Mouse (Mus musculus) layer of hippocampus, adult 9-11 months (tissue): ENCODE measurements at regions not wholly inside any gene's neighbourhood (a gene's known extent, or its start where the extent isn't known, plus 50 kb on each side); places are given as distances from the start of the nearest gene placed in this dataset.

ENCODE experiments used
- DNase-seq: peaks from one replicate; pipeline ENCODE4 v3.0.0; 2022

DNA sequence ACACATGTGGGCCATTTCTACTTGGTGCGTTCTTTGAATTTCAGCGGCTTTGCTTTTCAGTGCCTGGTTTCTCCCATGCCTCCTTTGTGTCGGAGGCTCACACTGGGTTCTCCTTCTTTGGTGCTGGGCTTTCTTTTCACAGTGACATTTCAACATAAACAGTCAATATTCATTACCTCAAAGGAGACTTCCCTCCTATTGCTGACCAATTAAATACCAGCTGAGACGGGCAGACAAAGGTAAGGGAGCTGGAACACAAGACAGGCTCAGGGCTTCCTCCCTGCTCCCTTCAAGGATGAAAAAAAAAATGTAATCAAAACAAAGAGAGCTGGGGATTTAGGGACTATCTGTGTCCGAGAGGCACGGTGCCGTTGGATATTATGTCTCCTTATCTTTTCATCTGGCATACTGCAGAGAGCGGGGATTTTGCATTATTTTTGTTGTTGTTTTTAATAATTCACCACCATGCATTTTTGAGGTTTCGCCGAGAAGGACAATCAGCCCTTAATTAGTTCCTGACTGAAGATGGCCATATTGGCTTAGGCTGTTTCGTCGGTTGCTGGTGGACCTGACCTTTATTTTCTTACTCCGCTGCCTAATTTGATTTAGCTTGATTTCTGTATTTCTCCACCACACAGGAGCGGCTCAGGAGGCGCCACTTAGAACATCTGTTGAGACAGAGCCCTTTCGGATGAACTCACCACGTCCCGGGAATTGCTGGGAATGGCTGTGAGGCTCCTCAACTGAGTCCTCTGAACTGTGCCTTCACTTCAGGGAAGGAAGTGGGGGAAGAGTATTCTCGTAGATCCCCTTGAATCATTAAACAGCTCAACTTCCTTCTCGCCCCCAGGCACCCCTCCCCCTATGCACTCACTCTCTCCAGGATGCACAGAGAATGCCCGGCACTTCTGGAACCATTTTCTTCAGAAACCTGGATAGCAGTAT, 373.9 kb downstream of the Nr2f2 start:
- DNase-seq, result no peak

DNA sequence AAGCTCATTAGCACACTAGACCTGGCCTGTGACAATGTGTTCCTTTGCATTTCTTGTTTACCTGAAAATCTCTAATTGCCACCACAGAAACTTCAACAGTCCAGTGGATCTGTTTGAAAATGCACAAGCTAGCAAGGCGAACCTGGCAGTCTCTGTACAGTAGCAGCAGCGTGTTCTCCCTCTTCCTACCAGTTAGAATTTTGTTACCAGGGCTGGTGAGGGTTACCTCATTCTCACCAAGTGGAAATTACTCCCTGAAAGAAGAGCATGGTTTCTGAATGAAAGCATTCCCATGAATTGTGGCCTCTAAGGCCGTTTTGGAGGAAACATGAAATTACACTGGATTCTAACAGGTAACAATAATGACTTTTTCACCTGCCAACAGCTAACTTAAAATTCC, 374.6 kb downstream of the Nr2f2 start:
- DNase-seq, result no peak

DNA sequence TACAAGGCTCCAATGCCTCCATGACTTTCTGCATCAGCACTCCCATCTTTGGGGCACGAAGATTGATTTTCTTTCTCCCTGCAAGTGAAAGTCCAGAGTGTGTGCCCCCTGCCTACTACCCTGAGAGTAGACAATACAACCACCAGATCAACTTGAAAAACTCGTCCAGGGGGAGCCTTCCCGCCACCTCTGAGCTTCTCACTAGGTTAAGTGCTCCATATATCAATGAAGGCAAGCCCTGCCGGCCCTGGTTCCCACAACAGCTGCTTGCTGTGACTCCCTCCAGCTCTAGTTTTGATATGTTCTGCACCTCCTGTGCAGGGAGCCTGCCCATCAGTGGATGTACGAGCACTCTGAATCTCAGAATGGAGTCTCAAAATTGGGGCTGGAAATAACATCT, 377.8 kb downstream of the Nr2f2 start:
- no peak for DNase-seq

DNA sequence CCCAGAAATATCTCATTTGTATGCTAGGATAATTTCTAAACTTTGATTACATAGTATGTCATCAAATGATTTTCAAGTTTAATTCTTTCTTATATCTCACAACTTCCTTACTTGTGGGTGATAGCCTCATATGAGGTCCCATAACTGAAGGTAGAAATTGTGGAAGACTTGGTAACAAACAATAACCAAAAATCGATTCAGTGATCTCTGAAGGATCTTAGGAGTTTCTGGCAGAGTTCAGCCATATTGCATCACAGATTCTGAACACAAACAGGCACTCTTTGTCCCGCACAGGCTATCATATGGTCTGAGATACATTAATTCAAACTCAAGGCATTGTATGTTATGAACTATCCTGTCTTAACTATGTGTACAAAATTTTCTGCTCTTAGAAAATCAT, 385.2 kb downstream of the Nr2f2 start:
- DNase-seq, result no peak

DNA sequence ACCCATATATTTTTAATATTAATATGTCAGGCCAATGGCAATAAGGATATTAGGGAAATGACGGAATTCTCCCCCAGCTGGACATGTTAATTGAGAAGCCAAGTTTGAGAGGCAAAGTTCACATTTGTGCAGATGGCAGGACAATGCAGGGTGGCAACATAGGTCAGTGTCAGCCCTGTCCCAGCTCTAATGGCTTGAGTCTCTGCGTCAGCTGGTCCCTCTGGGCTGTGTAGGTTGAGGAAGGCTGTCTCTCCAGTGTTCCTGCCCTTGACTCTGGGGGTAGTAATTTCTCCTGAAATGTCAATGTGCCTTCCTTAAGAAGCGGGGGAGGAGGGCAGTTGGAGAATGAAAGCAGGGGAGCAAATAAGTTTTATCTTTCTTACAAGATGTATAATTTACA, 390.2 kb downstream of the Nr2f2 start:
- no peak for DNase-seq

DNA sequence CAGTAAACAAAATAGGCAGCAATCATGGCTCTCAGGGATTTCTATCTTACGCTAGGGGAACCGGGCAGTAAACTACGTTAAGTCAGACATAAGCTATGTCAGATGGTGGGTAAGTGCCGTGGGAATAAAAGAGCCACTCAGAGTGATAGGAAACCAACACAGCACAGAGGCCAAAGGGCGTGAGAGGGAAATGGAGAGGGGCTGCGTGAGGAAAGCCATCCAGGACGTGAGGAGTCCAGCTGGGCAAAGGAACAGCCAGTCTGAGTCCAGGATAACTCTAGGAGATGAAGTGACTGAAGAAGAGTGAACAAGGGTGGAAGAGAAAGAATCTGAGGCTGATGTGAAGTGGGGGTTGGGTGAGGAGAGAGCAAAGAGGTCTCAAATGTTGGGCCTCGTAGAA, 402.5 kb downstream of the Nr2f2 start:
- DNase-seq, result no peak

DNA sequence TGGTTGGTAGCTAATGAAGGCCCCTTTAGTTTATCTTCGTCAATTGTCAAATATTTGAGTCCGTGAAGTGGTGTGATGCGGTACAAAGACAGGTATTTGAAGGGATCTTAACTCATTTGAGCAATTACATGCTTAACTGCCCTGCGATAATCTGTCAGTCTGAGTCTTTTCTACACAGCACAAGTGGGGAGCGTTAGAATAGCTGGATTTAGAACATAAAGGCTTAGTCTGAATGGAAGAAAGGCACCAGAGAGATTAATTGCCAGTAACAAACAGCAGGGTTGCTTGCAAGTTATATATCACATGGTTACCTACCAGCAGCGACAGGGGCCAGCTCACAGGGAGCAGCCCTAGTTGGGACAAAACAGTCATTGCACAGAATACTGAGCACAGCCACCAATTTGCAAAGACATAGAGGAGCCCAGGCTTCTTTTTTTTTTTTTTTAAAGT, 416.3 kb downstream of the Nr2f2 start:
- DNase-seq, result no peak

DNA sequence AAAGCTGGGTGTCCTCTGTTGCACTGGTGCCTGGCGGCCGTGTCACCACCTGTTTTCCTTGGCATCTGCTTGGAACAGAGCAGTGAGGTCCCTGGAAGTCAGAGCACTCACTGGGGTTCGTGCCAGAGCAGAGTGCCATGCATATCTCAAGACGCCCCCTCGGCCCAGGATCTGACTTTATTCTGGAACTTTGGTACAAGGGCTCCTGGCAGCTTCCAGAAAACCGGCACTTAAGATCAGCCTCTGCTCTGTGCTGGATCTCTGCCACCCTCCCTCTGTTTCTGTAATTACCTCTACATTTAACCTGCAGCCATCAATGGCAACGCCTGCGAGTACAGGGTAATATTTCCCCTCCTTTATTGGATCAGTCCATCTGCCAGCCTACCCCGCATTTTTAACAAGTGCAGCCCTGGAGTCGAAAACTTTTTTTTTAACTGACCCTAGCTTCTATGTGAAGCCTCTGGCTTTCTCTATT, 416.9 kb downstream of the Nr2f2 start:
- no peak for DNase-seq

DNA sequence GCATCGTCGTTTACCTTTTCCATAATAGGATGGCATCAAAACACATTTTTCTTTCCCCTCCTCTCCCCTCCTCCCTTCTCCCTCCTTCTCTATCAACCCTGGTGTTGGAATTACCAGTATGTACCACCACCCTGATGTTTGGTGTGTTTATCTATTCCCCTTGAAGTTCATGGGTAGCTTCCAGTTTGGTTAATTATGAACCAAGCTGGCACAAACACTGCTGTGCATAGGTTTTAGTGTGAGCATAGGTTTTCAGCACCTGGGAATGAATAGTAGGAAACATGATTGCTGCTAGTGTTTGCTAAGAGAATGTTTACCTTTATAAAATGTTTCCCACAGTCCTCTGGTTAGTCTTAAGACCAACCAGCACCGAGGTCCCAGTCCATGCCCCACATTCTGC, 420.1 kb downstream of the Nr2f2 start:
- DNase-seq, result no peak

DNA sequence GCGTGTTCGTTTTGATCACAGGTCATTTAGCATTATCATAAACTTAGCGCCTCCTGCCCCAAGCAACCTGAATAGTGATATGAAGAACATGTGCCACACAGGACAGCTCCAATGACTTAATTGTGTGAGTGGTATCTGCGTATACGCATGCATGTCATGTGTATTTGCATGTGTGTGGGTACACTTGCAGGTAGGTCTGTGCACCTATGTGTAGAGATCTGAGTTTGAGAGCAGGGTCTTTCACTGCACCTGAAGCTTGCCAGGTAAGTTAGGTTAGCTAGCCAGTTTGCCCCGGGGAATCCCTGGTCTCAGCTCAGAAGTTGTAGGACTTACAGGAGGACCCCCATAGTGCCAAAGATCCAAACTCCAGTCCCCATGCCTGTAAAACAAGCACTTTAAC, 424.7 kb downstream of the Nr2f2 start:
- no peak for DNase-seq

DNA sequence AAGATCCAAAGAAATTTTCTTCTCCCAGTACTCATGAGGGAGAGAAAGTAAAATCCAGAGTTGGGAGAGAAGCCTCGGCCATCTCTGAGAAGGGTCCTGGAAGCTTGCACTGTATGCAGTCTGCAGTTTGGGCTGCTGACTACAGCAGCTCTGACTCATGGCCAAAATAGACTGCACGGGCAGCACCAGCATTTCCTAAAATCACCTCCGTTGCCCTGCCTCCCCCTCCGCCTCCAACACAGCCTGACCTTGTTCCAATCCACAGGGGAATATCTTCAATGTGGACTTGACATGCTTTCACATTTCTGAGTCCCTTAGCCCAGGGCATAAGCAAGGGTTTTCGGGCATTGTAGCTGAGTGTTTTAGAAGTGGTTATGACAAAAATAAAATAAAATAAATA, 441.3 kb downstream of the Nr2f2 start:
- no peak for DNase-seq

DNA sequence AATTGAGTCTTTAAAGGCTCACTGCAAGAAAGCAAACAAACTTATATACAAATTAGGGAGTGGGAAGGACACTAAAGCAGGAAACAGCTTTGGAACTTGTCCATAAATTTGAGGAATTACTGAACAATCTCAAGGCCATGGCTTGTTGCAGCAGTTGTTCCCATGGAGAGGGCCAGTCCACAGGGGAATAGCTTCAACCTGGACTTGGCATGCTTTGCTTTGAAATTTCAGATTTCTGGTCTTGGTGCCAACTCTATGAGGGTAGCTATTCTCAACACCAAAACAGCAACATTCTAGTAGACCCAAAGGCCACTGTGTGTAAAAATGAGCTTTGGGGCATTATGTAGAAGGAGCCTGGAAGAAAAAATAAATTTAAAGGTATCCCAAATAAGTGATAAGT, 442.0 kb downstream of the Nr2f2 start:
- DNase-seq, result no peak

DNA sequence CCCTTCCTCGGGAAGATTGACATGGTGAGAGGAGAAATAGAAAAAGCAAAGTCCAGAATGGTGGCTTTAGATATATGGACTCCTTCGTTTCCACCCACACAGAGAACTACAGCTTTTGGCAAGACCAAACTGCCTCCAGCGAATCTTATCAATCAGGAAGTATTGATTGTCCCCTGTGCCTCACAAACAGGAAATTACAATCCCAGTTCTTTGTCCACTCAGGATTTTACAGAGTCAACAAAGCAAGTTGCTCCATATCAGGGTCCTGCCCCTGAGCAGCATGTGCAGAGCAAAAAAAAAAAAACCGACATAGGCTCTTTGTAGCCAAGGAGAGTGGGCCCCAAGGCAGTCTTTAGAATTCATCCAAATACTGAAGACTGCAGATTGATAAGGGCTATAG, 454.8 kb downstream of the Nr2f2 start:
- no peak for DNase-seq

DNA sequence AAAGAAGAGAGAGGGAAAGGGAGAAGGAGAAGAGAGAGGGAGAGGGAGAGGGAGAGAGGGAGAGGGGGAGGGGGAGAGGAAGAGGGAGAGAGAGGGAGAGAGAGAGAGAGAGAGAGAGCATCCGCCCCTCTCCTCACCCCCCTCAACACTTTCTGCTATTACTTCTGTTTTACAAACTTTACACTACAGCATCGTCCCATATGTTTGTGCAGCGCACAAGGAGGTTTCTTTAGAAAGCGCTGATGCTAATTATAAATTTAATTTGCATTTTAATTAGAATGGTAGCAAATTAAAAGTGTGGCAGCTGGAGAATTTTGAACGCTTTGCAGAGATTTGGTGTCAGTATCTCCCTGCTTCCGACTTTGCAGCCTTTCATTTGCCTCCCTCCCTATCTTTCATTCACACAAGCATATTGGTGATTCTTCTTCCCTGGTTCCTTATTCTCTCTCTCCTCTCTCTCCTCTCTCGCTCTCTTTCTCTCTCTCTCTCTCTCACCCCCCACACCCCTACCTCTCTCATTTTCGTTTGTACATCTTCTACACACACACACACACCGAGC, 476.0 kb downstream of the Nr2f2 start:
- DNase-seq, result peak; percentile 6

DNA sequence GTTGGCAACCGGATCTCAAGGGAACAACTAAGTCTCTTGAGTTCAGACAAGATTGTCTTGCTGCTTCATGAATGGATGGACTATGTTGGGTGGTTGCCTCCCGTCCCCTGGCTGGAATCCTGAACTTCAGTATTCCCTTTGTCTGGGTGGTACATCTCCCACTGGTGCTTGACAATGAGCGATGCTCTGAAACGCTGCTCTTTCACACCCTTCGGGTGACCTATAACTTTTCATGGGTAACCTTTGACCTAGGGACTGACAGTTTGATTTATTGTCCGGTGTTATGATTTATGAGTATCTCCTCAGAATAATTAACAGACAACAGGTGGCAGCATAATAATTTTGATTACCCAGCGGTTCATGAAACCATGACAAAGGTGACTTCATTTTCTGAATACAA, 478.3 kb downstream of the Nr2f2 start:
- no peak for DNase-seq

DNA sequence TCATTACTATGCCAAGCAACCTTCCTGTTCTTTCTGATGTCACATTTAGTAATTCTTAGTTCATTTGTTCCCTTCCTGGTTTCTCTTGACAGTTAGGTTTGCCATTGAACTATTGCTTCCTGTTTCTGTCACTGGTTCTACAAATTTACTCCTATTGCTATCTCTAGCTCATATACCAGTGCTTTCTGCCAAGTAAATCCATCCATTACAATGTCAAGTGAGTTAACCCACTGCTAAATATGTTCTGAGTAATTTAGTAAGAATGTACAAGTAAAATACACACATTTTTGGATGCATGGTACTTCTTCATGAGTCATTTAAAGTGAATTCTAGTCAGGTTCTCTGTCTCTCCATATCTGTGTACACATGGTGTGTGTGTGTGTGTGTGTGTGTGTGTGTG, 489.5 kb downstream of the Nr2f2 start:
- DNase-seq, result no peak

DNA sequence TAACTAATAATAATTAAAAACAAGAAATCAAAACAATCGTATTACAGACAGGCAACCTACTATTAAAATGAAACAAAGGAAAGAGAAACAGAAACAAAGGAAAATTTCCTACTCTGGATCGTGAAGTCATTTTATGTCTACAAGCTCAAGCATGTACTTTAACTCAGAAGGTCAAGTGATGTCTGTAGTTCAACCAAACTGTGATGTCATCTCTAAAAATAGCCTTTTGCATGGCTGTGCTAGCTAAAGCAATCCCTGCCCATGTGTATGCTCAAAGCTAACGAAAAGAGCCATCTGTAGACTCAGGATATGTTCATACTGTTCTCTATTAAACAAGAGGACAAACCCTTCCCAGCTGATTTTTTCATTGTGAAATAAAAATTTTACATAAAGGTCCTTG, 500.7 kb downstream of the Nr2f2 start:
- DNase-seq, result no peak

DNA sequence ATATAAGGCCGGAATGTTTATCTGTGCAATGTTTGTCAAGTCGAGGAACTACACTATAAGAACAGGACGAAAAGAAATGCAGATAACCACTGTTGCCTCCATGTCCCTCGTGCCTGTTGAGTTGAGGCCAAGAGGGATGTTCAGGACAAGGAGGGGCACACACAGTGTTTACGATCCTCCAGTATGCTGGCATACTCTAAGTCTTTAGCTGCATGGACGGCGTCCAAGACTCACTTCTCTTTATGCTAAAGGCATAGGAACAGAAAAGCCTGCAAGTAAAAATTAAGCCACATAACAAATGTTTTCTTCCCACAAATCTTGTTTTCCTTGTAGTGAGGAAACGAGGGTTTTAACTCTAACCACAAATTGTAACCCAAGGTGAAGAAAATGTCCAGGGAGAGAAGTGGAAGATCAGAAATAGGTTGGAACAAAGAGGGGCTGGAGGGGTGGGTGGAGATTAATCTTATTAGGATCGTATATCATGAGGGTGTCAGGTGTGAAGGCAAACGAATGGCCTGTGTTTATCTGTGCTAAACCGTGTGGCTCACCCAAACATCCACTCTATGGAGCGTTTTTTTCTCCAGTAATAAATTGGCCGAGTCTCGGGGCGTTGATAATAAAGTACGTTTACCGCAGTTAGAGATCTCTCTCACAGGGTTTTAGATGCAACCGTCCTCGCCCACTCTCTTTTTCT, 521.8 kb downstream of the Nr2f2 start:
- DNase-seq, result no peak

DNA sequence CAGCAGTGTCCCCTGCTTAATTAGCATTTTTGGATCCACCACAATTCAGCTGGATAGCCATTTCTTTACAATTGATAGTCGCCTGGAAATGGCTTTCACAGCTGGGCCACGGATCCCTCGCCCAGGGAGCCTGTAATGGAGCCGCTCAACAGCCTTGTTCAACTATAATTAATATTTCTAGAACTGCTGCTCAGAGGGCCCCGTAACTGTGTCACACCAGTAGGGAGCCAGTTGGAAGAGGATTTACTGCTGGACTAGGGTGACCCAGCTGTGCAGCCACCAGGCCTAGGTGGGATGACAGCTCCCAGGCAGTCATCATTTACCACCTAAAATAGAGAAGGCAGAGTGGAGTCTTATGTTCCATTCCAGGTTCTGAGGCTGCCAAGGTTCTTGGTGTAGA, 529.2 kb downstream of the Nr2f2 start:
- DNase-seq, result no peak

DNA sequence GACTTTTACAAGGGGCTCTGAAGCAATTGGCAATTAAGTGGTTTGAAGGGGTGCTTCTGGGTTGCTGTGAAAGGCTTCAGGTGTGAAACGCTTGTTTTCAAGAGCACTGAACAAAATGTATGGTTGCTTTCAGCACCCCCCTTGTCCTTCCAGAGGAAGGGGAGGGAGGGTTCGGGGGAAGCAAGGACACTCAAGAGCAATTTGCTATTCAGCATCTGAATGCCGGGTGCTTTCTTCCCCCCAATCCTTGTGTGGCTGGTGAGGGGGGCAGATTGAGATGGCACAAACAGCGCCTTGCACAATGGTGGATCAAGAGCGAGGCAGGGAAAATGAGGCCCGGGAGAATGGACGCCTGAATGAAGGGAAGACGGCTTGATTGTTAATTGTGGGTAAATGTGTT, 539.3 kb downstream of the Nr2f2 start:
- DNase-seq, result no peak

DNA sequence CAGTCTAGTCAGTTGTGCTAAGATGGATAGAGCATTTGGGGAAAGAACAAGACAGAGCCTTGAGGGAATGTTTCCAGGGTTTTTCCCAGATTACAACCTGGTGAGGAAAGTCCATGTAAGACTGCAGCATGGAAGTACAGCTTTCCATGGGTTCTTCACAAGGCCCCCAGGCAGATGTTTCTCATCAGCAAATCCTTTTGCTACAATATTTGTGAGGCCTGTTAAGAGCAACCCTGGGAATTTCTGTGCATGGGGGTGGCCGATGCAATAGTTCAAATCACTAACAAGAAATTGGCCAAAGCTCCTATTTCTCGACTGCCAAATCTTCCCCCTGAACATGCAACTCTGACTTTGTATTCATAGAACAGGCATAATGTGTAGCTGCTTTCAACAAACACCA, 546.0 kb downstream of the Nr2f2 start:
- no peak for DNase-seq

DNA sequence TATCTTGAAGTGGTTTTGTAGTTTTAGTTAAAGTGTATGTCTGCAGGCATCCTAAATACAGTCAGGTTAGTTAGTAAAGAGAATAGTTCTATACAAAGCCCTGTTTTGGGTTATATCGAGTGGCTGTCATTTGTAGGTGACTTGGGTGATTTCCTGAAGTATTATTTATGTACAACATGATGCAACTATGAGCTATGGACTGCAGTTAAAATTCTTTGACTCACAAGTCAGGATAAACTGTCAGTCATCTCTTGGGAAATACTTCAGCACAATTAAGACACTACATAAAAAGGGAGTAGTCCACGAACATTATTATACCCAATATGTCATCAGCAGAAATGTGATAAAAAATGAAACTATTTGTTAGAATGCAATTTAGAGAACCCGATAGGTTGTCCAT, 554.2 kb downstream of the Nr2f2 start:
- no peak for DNase-seq

DNA sequence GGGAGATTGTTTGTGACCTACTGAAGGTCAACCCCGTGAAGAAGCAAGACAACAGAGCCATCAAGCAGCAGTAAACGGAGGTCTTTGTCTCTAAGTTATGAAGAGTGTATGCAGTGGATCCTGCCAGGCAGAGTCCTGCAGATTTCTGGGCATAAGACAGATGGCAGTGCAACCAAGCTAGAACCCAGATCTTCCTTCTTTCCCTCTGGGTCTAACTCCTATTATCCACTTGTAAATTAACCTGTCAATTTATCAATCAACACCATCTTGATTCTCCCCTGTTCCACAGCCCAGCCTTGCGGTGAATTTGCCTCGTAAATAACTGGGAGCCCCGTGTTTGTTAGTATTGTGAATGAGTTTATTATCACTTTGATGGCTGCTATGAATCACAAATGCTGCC, 555.7 kb downstream of the Nr2f2 start:
- peak; percentile 8 for DNase-seq

DNA sequence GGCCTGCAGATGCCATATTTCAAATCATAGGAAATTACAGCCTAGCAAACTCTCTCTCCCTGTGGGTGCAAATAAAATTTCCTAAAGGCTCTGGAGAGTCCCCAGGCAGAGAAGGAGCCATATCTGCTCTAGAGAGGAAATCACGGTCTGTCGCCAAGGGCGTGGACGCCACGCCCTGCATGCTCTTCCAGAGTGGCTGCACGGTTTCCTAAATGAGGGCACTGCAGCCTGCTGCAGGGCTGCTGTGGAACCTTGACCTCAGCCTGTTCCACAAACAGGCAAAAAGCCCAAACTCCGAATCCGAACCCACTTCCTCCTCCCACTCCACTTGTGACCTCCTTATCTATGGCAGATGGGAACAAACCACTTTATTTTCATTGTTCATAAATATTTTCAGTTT, 559.3 kb downstream of the Nr2f2 start:
- no peak for DNase-seq
